Mouse (Mus musculus) lung, adult 2 months (tissue): Measurements from ENCODE around the gene Gpr146. TPM values are rescaled to one million over a fixed set of nuclear protein-coding genes. Genes with fewer than 3 reads are reported as not detected.

Experiments used
- DNase-seq: peaks from one replicate; pipeline ENCODE4 v3.0.0; 2022
- H3K4me1 ChIP-seq: fragments of 200-500 bp; 2 replicates; pipeline ENCODE4 v1.6.1; 2011; ENCODE audit warnings: low read length; ENCODE audit not compliant: control insufficient read depth, insufficient read depth
- H3K4me3 ChIP-seq: fragments of 200-500 bp; replicated peaks from 2 replicates; pipeline ENCODE3; 2011; ENCODE audit warnings: low read depth, mild to moderate bottlenecking, control low read depth, low read length; ENCODE audit errors: extremely low read depth
- CTCF ChIP-seq: fragments of 200-500 bp; IDR thresholded peaks from 2 replicates; pipeline ENCODE4 v1.5.1; 2011; ENCODE audit warnings: mild to moderate bottlenecking, low read length, control low read depth; ENCODE audit not compliant: insufficient read depth
- POLR2A ChIP-seq: fragments of 200-500 bp; IDR thresholded peaks from 2 replicates; pipeline ENCODE4 v1.6.1; 2011; ENCODE audit warnings: low read depth, mild to moderate bottlenecking, control low read depth, low read length, borderline replicate concordance; ENCODE audit errors: extremely low read depth
- WGBS: fragments of 180-500 bp; shearing (Covaris S2); methylation state at CpG from one replicate; pipeline ENCODE4 v1.1.7; 2018; 5-methylcytosine and 5-hydroxymethylcytosine counted together
- polyA plus RNA-seq: library from polyadenylated mRNA; depleted of rRNA; stranded (reverse); fragments of >200 nt; gene quantifications from 2 replicates; pipeline ENCODE4 v1.2.3, GENCODE M21; 2012

Gpr146 gene
- polyA plus RNA-seq, 1 experiment = 75.7 TPM

DNA sequence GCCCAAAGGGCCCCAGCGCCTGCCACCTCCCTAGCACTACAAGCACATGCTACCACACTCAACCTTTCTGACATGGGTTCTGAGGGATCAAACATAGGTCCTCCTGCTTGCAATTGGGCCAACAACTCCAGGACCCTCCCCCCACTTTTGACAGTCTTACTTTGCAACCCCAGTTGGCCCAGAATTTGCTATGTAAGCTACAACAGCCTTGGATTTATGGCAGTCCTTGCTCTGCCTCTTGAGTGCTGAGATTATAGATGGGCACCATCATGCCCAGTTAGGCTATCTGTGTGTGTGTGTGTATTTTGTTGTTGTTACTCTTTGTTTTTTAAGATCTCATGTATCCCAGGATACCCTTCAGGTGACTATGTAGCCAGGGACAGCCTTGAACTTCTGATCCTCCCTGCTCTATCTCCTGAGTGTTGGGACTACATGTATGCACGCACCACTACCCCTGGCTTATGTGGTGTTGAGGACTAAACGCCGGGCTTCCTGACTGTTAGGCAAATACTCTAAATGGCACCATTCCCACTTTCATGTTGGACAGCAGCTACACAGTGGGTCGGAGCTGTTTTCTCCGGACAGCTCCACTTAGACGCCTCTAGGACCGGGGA lies 2.4 kb downstream of the Gpr146 start:
- peaks cover 65% of the 10 kb centered on the region for H3K4me1 ChIP-seq
- peak overlapping the region; percentile 42 for H3K4me3 ChIP-seq
- TF ChIP-seq POLR2A (no peak), CTCF (no peak)
- 12% methylated on average over 8 of the region's 8 CpGs for WGBS
- no peak for DNase-seq

DNA sequence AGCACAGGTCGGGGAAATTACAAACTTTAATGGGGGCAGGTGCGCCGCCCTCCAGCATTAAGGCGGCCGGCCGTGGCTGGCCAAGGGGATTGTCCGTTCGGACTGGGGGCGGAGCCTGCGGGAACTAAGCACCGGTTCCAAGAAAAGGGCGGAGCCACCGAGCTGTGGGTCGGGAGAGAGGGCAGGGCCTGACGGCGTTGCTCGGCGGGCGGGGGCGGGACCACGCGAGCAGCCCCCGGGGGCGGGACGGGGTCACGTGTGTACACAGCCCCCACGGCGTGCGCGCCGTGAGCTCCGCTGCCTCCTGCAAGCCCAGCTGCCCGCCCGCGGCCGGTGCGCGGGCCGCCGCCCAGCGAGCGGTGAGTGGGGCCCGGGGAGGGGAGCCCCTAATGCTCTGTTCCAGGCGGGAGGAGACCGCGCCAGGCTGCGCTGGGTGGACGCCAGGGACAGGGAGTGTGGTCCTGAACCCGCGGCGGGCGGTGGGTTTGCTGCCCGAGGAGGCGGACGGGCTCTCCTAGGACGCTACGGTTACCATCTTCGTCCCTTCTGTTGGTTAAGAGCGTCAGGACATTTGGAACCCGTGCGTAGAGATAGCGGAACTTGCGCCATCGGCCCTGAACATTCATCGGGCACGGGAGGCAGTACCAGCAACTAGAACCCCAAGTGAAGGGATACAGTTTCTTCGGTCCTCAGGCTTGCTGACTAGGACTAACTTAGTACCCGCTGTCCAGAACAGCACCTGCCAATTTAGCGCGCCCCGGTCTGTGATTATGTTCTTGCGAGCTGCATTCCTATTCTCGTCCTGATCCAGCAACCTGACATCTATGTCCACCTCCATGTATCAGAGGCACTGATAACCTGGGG lies 3.1 kb downstream of the Gpr146 start:
- Histone ChIP-seq H3K4me1 (peaks cover 72% of the 10 kb centered on the region), H3K4me3 (peak overlapping the region; percentile 81)
- TF ChIP-seq POLR2A (peak; percentile 52), CTCF (no peak)
- DNase-seq = peak; percentile 97
- 1% methylated on average over 70 of the region's 73 CpGs for WGBS

DNA sequence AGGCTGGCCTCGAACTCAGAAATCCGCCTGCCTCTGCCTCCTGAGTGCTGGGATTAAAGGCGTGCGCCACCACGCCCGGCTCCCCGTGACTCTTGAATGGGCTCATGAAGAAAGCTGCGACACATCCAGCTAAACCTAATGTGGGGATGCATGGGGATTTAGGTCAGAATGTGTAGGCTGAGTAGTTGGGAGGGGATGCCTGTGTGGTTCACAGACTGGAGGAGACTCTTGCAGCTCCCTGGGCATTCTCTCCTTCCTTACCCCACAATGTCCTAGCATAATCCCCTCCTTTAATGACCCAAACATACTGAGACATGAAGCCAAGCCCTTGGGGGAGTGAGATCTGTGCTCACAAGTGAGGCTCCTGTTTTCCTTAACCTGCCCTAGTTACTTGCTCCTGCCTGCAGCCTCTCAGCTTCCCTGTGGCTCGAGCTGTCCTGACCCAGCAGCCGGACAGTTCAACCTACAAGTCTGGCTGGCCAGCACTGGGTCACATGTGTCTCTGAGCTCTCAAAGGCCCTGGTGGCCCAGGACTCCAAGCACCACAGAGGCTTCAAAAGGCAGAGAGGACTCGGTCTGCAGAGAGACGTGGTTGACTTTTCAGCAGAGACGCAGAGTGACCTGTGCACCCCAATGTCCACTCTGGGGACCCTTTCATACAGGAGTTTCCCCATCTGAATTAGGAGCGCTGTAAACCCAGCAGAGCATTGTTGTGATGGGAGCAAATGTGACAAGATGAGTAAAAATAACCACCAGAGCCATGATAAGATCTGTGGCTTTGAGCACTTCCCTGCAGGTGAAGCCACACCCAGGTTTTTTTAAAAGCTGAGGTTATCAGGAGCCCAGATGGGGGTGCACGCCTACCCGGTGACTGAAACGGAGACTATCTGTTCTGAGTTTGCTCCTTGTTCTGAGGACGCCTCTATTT lies 4.4 kb downstream of the Gpr146 start:
- DNase-seq = no peak
- peak overlapping the region; percentile 32 for H3K4me3 ChIP-seq
- TF ChIP-seq POLR2A (peak; percentile 46; the same call in 1 of the 2 replicates), CTCF (no peak)
- peaks cover 75% of the 10 kb centered on the region for H3K4me1 ChIP-seq
- 33% methylated on average over 18 of the region's 18 CpGs for WGBS

GRCm38 (mm10) chr5:139382760-139383159 lies 5.3 kb downstream of the Gpr146 start:
- H3K4me3 ChIP-seq = peak overlapping the region; percentile 26
- H3K4me1 ChIP-seq = peaks cover 72% of the 10 kb centered on the region
- TF ChIP-seq CTCF (no peak), POLR2A (peak; percentile 97)
- DNase-seq = peak; percentile 70
- WGBS = 8% methylated on average over 8 of the region's 8 CpGs

DNA sequence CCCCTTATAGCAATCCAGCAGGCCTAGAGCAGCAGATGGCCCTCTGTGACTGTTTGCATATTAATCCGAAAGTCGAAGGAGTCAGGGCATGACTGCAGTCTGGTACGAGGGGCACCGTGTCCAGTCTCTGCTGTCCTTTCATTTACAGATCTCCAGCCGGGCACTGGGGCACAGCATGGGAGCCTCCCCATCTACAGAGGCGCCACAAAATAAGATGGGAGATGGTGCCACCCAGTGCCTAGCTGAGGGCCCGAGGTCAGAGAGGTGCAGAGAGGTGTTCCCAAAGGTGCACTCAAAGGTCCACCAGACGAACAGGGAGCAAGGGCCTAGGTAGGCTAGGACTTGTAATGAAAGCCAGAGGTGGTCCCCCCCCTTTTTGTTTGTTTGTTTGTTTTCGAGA lies 5.7 kb downstream of the Gpr146 start:
- 52% methylated on average over 9 of the region's 9 CpGs for WGBS
- no peak for TF ChIP-seq CTCF
- TF ChIP-seq POLR2A = no peak
- Histone ChIP-seq H3K4me3 (peak overlapping the region; percentile 34), H3K4me1 (peaks cover 70% of the 10 kb centered on the region)
- no peak for DNase-seq

DNA sequence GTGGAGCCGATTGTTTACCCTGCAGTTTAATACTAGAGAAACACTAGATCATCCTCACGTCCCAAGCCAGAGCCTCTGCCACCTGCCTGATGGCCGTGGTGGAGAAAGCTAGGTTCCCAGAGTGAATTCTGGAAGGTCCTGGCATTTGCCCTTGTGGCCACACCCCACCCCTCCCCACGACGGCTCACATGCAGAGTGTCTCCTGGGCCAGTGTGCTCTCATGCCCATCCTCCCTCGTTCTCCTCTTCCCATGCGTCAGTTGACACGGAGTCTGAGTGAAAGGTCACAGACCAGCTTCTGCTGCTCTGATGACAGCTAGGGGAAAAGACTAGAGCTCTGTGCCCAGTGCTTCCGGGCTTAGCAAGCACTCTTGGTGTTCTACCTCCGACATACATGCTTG lies 7.0 kb downstream of the Gpr146 start:
- WGBS = 16% methylated on average over 10 of the region's 10 CpGs
- DNase-seq = no peak
- H3K4me3 ChIP-seq = no peak overlapping the region

DNA sequence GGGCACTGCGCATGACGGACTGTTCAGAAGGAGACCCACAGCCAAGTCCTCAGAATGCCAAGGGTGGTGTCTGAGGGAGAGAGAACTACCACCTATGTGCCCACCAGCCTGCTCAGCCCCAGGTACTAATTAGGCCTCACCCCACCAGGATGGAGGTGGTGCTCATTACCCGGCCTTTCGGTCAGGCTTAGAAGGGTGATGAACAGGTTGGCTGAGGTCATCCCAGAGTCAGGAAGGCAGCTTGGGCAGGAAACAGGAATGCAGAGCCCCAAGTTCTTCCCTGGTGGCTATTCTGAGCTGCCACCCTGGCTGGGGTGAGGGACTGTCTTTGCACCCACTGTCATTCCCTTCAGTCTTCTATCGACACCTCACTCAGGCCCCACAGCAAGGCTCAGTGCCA lies 8.6 kb downstream of the Gpr146 start:
- H3K4me3 ChIP-seq = no peak overlapping the region
- WGBS = 73% methylated on average over 5 of the region's 5 CpGs
- no peak for DNase-seq
- TF ChIP-seq CTCF (no peak), POLR2A (no peak)
- H3K4me1 ChIP-seq = peaks cover 72% of the 10 kb centered on the region

More for the DNA sequence above, 7.0 kb downstream of the Gpr146 start:
- H3K4me1 ChIP-seq = peaks cover 73% of the 10 kb centered on the region
- TF ChIP-seq POLR2A (peak; percentile 8; the same call in 1 of the 2 replicates), CTCF (no peak)

DNA sequence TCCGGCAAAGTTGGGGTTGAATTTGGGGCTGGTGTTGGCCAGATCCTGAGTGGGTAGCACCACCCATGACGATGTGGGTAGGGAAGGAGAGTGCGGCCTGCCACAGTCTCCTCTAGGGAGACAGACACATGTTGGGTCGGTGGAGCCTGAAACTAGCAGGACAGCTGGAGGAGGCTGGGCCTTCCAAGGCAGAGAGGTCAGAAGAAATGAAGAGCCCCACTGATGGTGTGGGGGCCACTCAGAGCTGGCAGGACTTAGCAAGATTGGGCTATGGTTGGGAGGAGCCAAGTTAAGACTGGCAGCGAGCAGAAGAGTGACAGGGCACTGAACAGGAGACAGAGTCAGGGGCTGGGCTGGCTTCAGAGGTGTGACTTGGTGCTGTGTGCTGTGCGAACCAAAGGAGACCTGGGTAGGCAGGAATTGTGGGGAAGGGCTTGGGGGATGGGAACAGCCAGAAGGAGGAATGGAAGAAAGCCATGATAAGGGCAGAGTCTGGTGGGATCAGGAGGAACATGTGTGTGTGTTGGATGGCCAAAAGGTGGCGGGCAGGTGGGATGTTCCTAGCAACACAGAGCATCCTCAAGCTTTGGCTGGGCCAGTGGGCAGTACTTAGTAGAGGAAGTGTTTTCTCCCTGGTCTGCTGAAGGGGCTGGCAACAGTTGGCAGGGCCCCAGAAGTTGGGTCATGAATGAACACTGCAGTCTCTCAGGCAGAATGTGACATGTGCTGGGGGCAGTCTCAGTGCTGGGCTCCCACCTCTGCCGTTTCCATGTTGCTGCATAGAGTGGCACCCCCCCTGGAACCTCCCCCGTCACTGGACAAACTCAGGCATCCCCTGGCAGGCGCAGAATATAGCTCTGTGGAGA lies 10.1 kb downstream of the Gpr146 start:
- TF ChIP-seq POLR2A = 0 out of 2 replicates have a peak, but pooled peaks have one; percentile 3
- TF ChIP-seq CTCF = no peak
- Histone ChIP-seq H3K4me1 (peaks cover 76% of the 10 kb centered on the region), H3K4me3 (no peak overlapping the region)
- no peak for DNase-seq
- WGBS = 63% methylated on average over 10 of the region's 10 CpGs
